In genomic region chr5:21185764-21186685, GRCm38 (mm10) we compare ENCODE assay signal across 7 mouse cellular contexts. TPM values are rescaled to one million over a fixed set of nuclear protein-coding genes. Genes with fewer than 3 reads are reported as not detected.
DNase-seq lines count a peak whose midpoint lies in the region; ATAC-seq and TF ChIP-seq lines count a peak whose summit lies in the region.

Gene Gsap (plus strand): TSS chr5:21186255.

- peak; percentile 68 for ATAC-seq in granulocyte monocyte progenitor cell, adult 5-6 weeks (replicated peaks; ENCODE audit: poor library complexity, severe bottlenecking)
- ATAC-seq in intestine, postnatal 0 days = peak; percentile 93
- peak; percentile 70; the same call in 1 of the 2 replicates for ATAC-seq in limb, embryonic 14.5 days (ENCODE audit: low FRiP score, low read depth)
- peak; percentile 89 for ATAC-seq in midbrain, embryonic 15.5 days (replicated peaks)

- H3K36me3 ChIP-seq in intestine, postnatal 0 days (ENCODE audit: control insufficient read depth, insufficient read depth) = no peaks in the 10 kb centered on the region
- no peaks in the 10 kb centered on the region for H3K36me3 ChIP-seq in limb, embryonic 14.5 days (ENCODE audit: control insufficient read depth, insufficient read depth, low read length)
- H3K36me3 ChIP-seq in midbrain, embryonic 15.5 days (replicated peaks) = no peaks in the 10 kb centered on the region

- H3K9me3 ChIP-seq in intestine, postnatal 0 days (ENCODE audit: control insufficient read depth) = no peaks in the 10 kb centered on the region
- no peaks in the 10 kb centered on the region for H3K9me3 ChIP-seq in limb, embryonic 14.5 days (ENCODE audit: control insufficient read depth, low read length)
- no peaks in the 10 kb centered on the region for H3K9me3 ChIP-seq in midbrain, embryonic 15.5 days

- WGBS in intestine, postnatal 0 days = 5% methylated on average over 43 of the region's 43 CpGs
- 6% methylated on average over 36 of the region's 43 CpGs for WGBS in limb, embryonic 14.5 days
- WGBS in midbrain, embryonic 15.5 days = 4% methylated on average over 43 of the region's 43 CpGs

- no peak for TF ChIP-seq CTCF in intestine, postnatal 0 days (IDR thresholded peaks at IDR 0.05; ENCODE audit: low read depth)

- H3K4me1 ChIP-seq in intestine, postnatal 0 days (replicated peaks; ENCODE audit: control insufficient read depth, insufficient read depth, low read length) = peaks cover 3% of the 10 kb centered on the region; the same call in 1 of the 2 replicates
- H3K4me1 ChIP-seq in limb, embryonic 14.5 days (ENCODE audit: control insufficient read depth, insufficient read depth, low read length) = peaks cover 6% of the 10 kb centered on the region; the same call in 1 of the 2 replicates
- peaks cover 15% of the 10 kb centered on the region for H3K4me1 ChIP-seq in midbrain, embryonic 15.5 days

- H3K4me3 ChIP-seq in intestine, postnatal 0 days (ENCODE audit: low read depth, low read length) = peak within 1 kb of the TSS; percentile 64
- H3K4me3 ChIP-seq in limb, embryonic 14.5 days (replicated peaks; ENCODE audit: low read length) = peak within 1 kb of the TSS; percentile 54
- H3K4me3 ChIP-seq in midbrain, embryonic 15.5 days = peak within 1 kb of the TSS; percentile 54

- H3K9ac ChIP-seq in intestine, postnatal 0 days (ENCODE audit: low read depth, low read length) = peak within 1 kb of the TSS; percentile 48
- H3K9ac ChIP-seq in limb, embryonic 14.5 days (ENCODE audit: low read depth, low read length, severe bottlenecking) = peak within 1 kb of the TSS; percentile 66
- H3K9ac ChIP-seq in midbrain, embryonic 15.5 days = peak within 1 kb of the TSS; percentile 61

- H3K4me2 ChIP-seq in intestine, postnatal 0 days (replicated peaks; ENCODE audit: low read depth) = peak within 1 kb of the TSS; percentile 95
- peak within 1 kb of the TSS; percentile 87 for H3K4me2 ChIP-seq in limb, embryonic 14.5 days (replicated peaks; ENCODE audit: low read depth, low read length, severe bottlenecking)
- peak within 1 kb of the TSS; percentile 84 for H3K4me2 ChIP-seq in midbrain, embryonic 15.5 days

- H3K27me3 ChIP-seq in intestine, postnatal 0 days (replicated peaks; ENCODE audit: control insufficient read depth, insufficient read depth, low read length) = no peaks in the 10 kb centered on the region
- H3K27me3 ChIP-seq in limb, embryonic 14.5 days (ENCODE audit: control insufficient read depth, insufficient read depth, low read length) = no peaks in the 10 kb centered on the region
- H3K27me3 ChIP-seq in midbrain, embryonic 15.5 days (replicated peaks) = no peaks in the 10 kb centered on the region

- DNase-seq in adrenal gland, postnatal 10 days = peak; percentile 85
- DNase-seq in embryo, embryonic 9.5 days (ENCODE audit: extremely low spot score) = peak; percentile 64
- DNase-seq in limb, embryonic 14.5 days (ENCODE audit: low spot score) = peak; percentile 32
- peak; percentile 61 for DNase-seq in spleen, adult 12 weeks (ENCODE audit: low spot score)

- no peak within 1 kb of the TSS for H3K27ac ChIP-seq in intestine, postnatal 0 days (ENCODE audit: low read depth, low read length)
- H3K27ac ChIP-seq in limb, embryonic 14.5 days (replicated peaks; ENCODE audit: low read depth, low read length) = peak within 1 kb of the TSS; percentile 13; the same call in 1 of the 2 replicates
- peak within 1 kb of the TSS; percentile 16; the same call in 1 of the 2 replicates for H3K27ac ChIP-seq in midbrain, embryonic 15.5 days

- no peak for TF ChIP-seq POLR2A in limb, embryonic 14.5 days (IDR thresholded peaks at IDR 0.05; ENCODE audit: borderline replicate concordance, extremely low read depth, insufficient read depth, insufficient read length)

RNA-seq across cellular contexts. Expression of gene Gsap, which starts in this region (rescaled TPM):
- total RNA-seq in adrenal gland, postnatal 10 days (2021) = 1 to 10 TPM; 4.9 to 6.7 TPM
- total RNA-seq in granulocyte monocyte progenitor cell, adult 5-6 weeks (2014; fragmentation: Nextera tagmentation) = 2.4 and 4.2 TPM in 2 replicates
- 4.6 and 6.6 TPM in 2 replicates for total RNA-seq in granulocyte monocyte progenitor cell, adult 5-6 weeks (2017)
- 0.81 and 0.97 TPM in 2 replicates for polyA plus RNA-seq in intestine, postnatal 0 days (2015; fragmentation: Nextera tagmentation; extraction: Ambion mirVana)
- 2.8 and 3.0 TPM in 2 replicates for polyA plus RNA-seq in limb, embryonic 14.5 days (2012; rRNA removed)
- 2.9 and 4.0 TPM in 2 replicates for polyA plus RNA-seq in limb, embryonic 14.5 days (2014; fragmentation: Nextera tagmentation; extraction: Ambion mirVana)
- 8.5 and 10.7 TPM in 2 replicates for polyA plus RNA-seq in midbrain, embryonic 15.5 days (2015; fragmentation: Nextera tagmentation; extraction: Ambion mirVana)

Comparison
In these comparisons a context has a peak if more than half of its experiments do, and no peak if none do; other contexts are left out.
1. Peak in ATAC-seq, H3K4me3 ChIP-seq, H3K9ac ChIP-seq and H3K4me2 ChIP-seq in intestine, postnatal 0 days; RNA of the gene not detected or under 1 TPM.
2. DNase-seq: peak in every context shown above with its lines; median percentile 85 in adrenal gland, postnatal 10 days; 64 in embryo, embryonic 9.5 days; 61 in spleen, adult 12 weeks; 32 in limb, embryonic 14.5 days.